In genomic region chr5:140812699-140813098, GRCm38 (mm10) we compare ENCODE assay signal across 16 mouse cellular contexts. TPM values are rescaled to one million over a fixed set of nuclear protein-coding genes. Genes with fewer than 3 reads are reported as not detected.
DNase-seq lines count a peak whose midpoint lies in the region; ATAC-seq and TF ChIP-seq lines count a peak whose summit lies in the region.
"Had no signal": no experiment of that assay in that cellular context is flagged by ENCODE, and none has a peak within 500 bp of the region (broad histone marks: within the 10 kb centered on the region; RNA-seq: fewer than 3 reads in every experiment).

No protein-coding gene starts in this region.

- TF ChIP-seq EP300 in liver, postnatal 0 days (IDR thresholded peaks at IDR 0.05; ENCODE audit: low read depth): peak; percentile 40; the same call in 1 of the 2 replicates

- intact Hi-C loops in heart, postnatal 36 days (cut with DNase I): no loop called here

- H3K36me3 ChIP-seq in heart, embryonic 10.5 days: peaks cover 4% of the 10 kb centered on the region; the same call in 1 of the 2 replicates
- no peaks in the 10 kb centered on the region for H3K36me3 ChIP-seq in liver, postnatal 0 days (replicated peaks; ENCODE audit: insufficient read depth, low read length)
- H3K36me3 ChIP-seq: forebrain, embryonic 15.5 days; intestine, embryonic 15.5 days had no signal

- ATAC-seq in liver, postnatal 0 days: peak; percentile 54
- ATAC-seq: forebrain, embryonic 15.5 days; midbrain, embryonic 16.5 days had no signal

- no peak overlapping the region for H3K9ac ChIP-seq in liver, postnatal 0 days (replicated peaks)
- H3K9ac ChIP-seq: forebrain, embryonic 15.5 days; hindbrain, embryonic 12.5 days; intestine, embryonic 15.5 days had no signal

- H3K27ac ChIP-seq in heart, embryonic 10.5 days: peak overlapping the region; percentile 44; the same call in 1 of the 2 replicates
- H3K27ac ChIP-seq in liver, postnatal 0 days (ENCODE audit: low read depth): 0 out of 2 replicates have a peak overlapping the region, but pooled peaks have one; percentile 40
- H3K27ac ChIP-seq: forebrain, embryonic 15.5 days; hindbrain, embryonic 12.5 days; intestine, embryonic 15.5 days had no signal

- peaks cover 82% of the 10 kb centered on the region for H3K4me1 ChIP-seq in heart, embryonic 10.5 days
- peaks cover 66% of the 10 kb centered on the region for H3K4me1 ChIP-seq in liver, postnatal 0 days (ENCODE audit: insufficient read depth)

- TF ChIP-seq CTCF in liver, postnatal 0 days (IDR thresholded peaks at IDR 0.05; ENCODE audit: low read depth): no peak

- 58% methylated on average over 4 of the region's 4 CpGs for WGBS in heart, embryonic 10.5 days
- WGBS in liver, postnatal 0 days (ENCODE audit: insufficient replicate concordance): 46% methylated on average over 4 of the region's 4 CpGs

- no peaks in the 10 kb centered on the region for H3K27me3 ChIP-seq in heart, embryonic 10.5 days (ENCODE audit: insufficient read depth, poor library complexity, severe bottlenecking)
- H3K27me3 ChIP-seq in liver, postnatal 0 days (ENCODE audit: insufficient read depth, low read length): no peaks in the 10 kb centered on the region
- H3K27me3 ChIP-seq: forebrain, embryonic 15.5 days; hindbrain, embryonic 12.5 days; intestine, embryonic 15.5 days had no signal

- no peak for DNase-seq in heart, embryonic 10.5 days (ENCODE audit: low spot score)
- no peak for DNase-seq in heart, postnatal 36 days
- no peak for DNase-seq in liver, postnatal 0 days
- no peak for DNase-seq in liver
- DNase-seq in kidney, adult 9 months: peak; percentile 96
- DNase-seq in kidney, postnatal 4 days: peak; percentile 55 to 71
- DNase-seq in right cerebral cortex, postnatal 4 days: no peak
- no peak for DNase-seq in retina, embryonic 14.5 days (ENCODE audit: low spot score)
- DNase-seq: cerebellum, adult 11 months; gastrocnemius, postnatal 10 days; lung, adult 2 months; right cerebral cortex, postnatal 25 days had no signal

- H3K9me3 ChIP-seq in heart, embryonic 10.5 days: no peaks in the 10 kb centered on the region
- no peaks in the 10 kb centered on the region for H3K9me3 ChIP-seq in liver, postnatal 0 days (ENCODE audit: low read length)
- H3K9me3 ChIP-seq: forebrain, embryonic 15.5 days; hindbrain, embryonic 12.5 days; intestine, embryonic 15.5 days had no signal

- no peak overlapping the region for H3K4me2 ChIP-seq in liver, postnatal 0 days (ENCODE audit: low read depth, low read length)
- H3K4me2 ChIP-seq: forebrain, embryonic 15.5 days; hindbrain, embryonic 12.5 days; intestine, embryonic 15.5 days had no signal

- no peak overlapping the region for H3K4me3 ChIP-seq in heart, embryonic 10.5 days
- no peak overlapping the region for H3K4me3 ChIP-seq in liver, postnatal 0 days (ENCODE audit: low read depth, low read length)
- H3K4me3 ChIP-seq: forebrain, embryonic 15.5 days; hindbrain, embryonic 12.5 days; intestine, embryonic 15.5 days had no signal

RNA-seq across cellular contexts. Expression of gene Gna12, which starts 17.5 kb away (rescaled TPM):
- 12.5 and 17.6 TPM in 2 replicates for polyA plus RNA-seq in heart, embryonic 10.5 days (2016; fragmentation: Nextera tagmentation; extraction: Ambion mirVana)
- total RNA-seq in heart, postnatal 36 days (2021): 100 to 1,000 TPM; 109 to 114 TPM
- 12.7 and 14.5 TPM in 2 replicates for polyA plus RNA-seq in liver, postnatal 0 days (2015; fragmentation: Nextera tagmentation; extraction: Ambion mirVana)

Comparison
In these comparisons a context has a peak if more than half of its experiments do, and no peak if none do; other contexts are left out.
1. DNase-seq: peak in kidney, adult 9 months (single experiment) and kidney, postnatal 4 days (2 of 2); none in heart, embryonic 10.5 days (single experiment), heart, postnatal 36 days (0 of 2), liver, postnatal 0 days (single experiment), liver (single experiment), right cerebral cortex, postnatal 4 days (single experiment) and retina, embryonic 14.5 days (single experiment).